Mouse (Mus musculus): ENCODE data around the gene Brap.

DNA sequence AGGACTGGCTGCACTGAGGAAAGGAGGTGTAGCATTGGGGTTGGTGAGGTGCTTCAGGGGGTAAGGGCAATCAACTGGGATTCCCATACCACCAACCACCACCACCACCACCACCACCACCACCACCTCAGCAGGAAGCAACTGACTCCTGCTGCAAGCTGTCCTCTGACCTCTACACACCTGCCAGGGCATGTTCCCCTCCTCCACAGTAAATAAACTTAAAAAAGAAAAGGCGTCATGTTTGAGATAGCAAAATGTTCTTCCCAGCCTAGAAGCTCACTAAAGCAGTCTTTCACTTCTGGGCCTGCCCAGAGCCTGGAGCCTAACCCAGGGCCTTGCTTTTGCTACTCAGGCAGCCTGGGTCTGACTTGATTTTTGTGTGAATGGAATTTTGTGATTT is 54.0 kb downstream of the Brap start:
- no peak for TF ChIP-seq POLR2A (IDR thresholded peaks at IDR 0.05; ENCODE audit: insufficient read depth, low read depth, low read length)
- no peak for TF ChIP-seq CTCF (IDR thresholded peaks at IDR 0.05; ENCODE audit: insufficient read depth, low read depth, low read length)
